Mouse (Mus musculus): Measurements from ENCODE around the gene Troap. TPM values are rescaled to one million over a fixed set of nuclear protein-coding genes. Genes with fewer than 3 reads are reported as not detected.

Gene Troap
- total and polyA plus RNA-seq, 3 experiments, result 25.8 to 70.2 TPM; not detected in 1

DNA sequence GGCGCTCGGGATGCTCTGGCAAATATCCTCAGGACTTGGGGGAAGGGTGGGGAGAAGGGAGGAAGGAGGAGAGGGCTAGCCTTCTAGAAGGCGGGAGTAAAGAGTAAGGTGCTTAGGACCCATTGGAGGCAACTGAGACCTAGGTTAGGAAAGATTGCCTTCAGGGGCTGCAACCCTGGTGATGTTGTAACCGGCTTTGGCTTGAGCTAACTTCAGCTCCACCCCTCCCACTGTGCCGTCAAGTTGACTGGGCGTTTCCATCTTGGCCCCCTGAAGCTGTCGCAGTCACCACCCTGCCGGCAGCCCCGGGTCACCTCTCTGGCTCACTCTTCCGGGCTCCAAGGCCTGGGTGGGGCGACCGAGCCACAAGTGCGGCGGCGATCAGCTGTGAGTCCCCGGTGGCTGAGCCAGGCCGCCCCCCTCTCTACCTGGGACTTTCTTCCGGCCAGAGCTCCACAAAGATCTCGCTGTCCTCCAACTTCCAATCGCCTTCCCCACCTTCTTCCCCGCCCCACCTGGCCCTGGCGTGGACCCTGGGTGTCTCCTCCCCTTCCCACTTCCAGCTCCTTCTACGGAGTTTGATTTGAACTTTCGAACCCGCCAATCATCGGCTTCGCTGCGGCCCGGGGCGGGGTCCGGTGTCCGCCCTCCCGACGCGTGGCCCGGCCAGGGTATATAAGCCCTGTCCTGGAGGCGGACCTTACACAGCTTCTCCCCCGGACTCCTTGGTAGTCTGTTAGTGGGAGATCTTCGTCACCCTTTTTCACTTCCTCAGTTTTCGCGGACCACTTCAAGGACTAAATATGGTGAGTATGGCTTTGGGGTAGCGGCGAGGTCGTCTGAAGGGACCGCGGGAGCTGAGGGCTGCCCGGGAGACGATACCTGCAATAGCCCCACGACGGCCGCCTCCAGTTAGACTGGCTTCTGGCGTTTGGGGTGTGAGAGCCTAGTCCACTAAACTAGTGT, 44.5 kb upstream of the Troap start, which contains the start of gene Tuba1c:
Gene Tuba1c (plus strand): TSS at position 273 of the 966 bp plus-strand sequence.
- peak; percentile 99 for DNase-seq (ENCODE audit: low read depth, low spot score)
- H3K36me3 ChIP-seq (ENCODE audit: control insufficient read depth in 1 of 2, insufficient read depth in 2 of 2, low read length in 2 of 2), result peaks cover 5 to 29% of the 10 kb centered on the region in 2 experiments
- peaks cover 8 to 21% of the 10 kb centered on the region in 2 experiments for H3K4me1 ChIP-seq (ENCODE audit: control insufficient read depth in 1 of 2, insufficient read depth in 2 of 2, low read length in 2 of 2)
- peak within 1 kb of the TSS; percentile 80 for H3K27ac ChIP-seq (ENCODE audit: control insufficient read depth, low read depth, low read length)
- TF ChIP-seq ETS1 (IDR thresholded peaks at IDR 0.05; ENCODE audit: low read depth, low read length) (peak; percentile 93), CTCF (IDR thresholded peaks at IDR 0.05 in 2 of 3, conservative IDR thresholded peaks at IDR 0.05 in 1 of 3; ENCODE audit: control insufficient read depth in 1 of 3, insufficient read depth in 1 of 3, low read depth in 2 of 3, low read length in 3 of 3, poor library complexity in 1 of 3, severe bottlenecking in 1 of 3) (no peak), ZNF384 (IDR thresholded peaks at IDR 0.05; ENCODE audit: low read depth, low read length) (peak; percentile 36; the same call in 1 of the 2 replicates), TCF12 (IDR thresholded peaks at IDR 0.05; ENCODE audit: low read depth, low read length) (0 out of 2 replicates have a peak, but pooled peaks have one; percentile 4), MEF2A (IDR thresholded peaks at IDR 0.05; ENCODE audit: extremely low read depth, insufficient replicate concordance, low read depth, low read length, poor library complexity, severe bottlenecking) (no peak), POLR2AphosphoS5 (IDR thresholded peaks at IDR 0.05; ENCODE audit: borderline replicate concordance, low read depth, low read length) (peak; percentile 97), TBP (IDR thresholded peaks at IDR 0.05; ENCODE audit: low read depth, low read length) (peak; percentile 99), POLR2A (IDR thresholded peaks at IDR 0.05; ENCODE audit: control insufficient read depth in 1 of 2, insufficient read depth in 1 of 2, low read depth in 1 of 2, low read length in 2 of 2, poor library complexity in 1 of 2) (peak; percentile 98 to 100), USF2 (IDR thresholded peaks at IDR 0.05; ENCODE audit: borderline replicate concordance in 1 of 2, insufficient read depth in 1 of 2, low read depth in 1 of 2, low read length in 2 of 2) (no peak), MAZ (IDR thresholded peaks at IDR 0.05; ENCODE audit: low read depth, low read length) (peak; percentile 66; the same call in 1 of the 2 replicates), RCOR1 (IDR thresholded peaks at IDR 0.05; ENCODE audit: low read depth, low read length) (no peak; the same call in 1 of the 2 replicates), ELF1 (IDR thresholded peaks at IDR 0.05; ENCODE audit: low read depth, low read length) (peak; percentile 49), USF1 (IDR thresholded peaks at IDR 0.05; ENCODE audit: low read depth, low read length) (peak; percentile 60), UBTF (IDR thresholded peaks at IDR 0.05; ENCODE audit: borderline replicate concordance, insufficient read depth, low read depth, low read length) (no peak), GATA1 (IDR thresholded peaks at IDR 0.05; ENCODE audit: low read depth, low read length) (no peak), HCFC1 (IDR thresholded peaks at IDR 0.05; ENCODE audit: low read depth, low read length) (peak; percentile 41; the same call in 1 of the 2 replicates), MYC (IDR thresholded peaks at IDR 0.05; ENCODE audit: low read depth, low read length) (peak; percentile 51; the same call in 1 of the 2 replicates), SIN3A (IDR thresholded peaks at IDR 0.05; ENCODE audit: low read length) (peak; percentile 89), MAX (IDR thresholded peaks at IDR 0.05; ENCODE audit: low read length) (peak; percentile 65), CHD1 (IDR thresholded peaks at IDR 0.05; ENCODE audit: low read depth, low read length) (peak; percentile 91), ZMIZ1 (IDR thresholded peaks at IDR 0.05; ENCODE audit: low read depth, low read length) (peak; percentile 100), E2F4 (IDR thresholded peaks at IDR 0.05; ENCODE audit: borderline replicate concordance, low read depth, low read length) (no peak), NELFE (IDR thresholded peaks at IDR 0.05; ENCODE audit: low read depth, low read length) (peak; percentile 100), POLR2AphosphoS2 (IDR thresholded peaks at IDR 0.05; ENCODE audit: low read length) (peak; percentile 100)
- H3K9ac ChIP-seq (ENCODE audit: control insufficient read depth, low read depth, low read length, poor library complexity, severe bottlenecking), result peak within 1 kb of the TSS; percentile 80
- peaks cover 33% of the 10 kb centered on the region for H3K79me2 ChIP-seq (ENCODE audit: control insufficient read depth, insufficient read depth, low read length, poor library complexity)
- H3K4me3 ChIP-seq (ENCODE audit: control insufficient read depth in 1 of 2, insufficient read depth in 1 of 2, low read depth in 2 of 2, low read length in 2 of 2), result peak within 1 kb of the TSS; percentile 76 to 90
- no peaks in the 10 kb centered on the region for H3K9me3 ChIP-seq (replicated peaks; ENCODE audit: insufficient read depth, low read length)
- H3K27me3 ChIP-seq (ENCODE audit: control insufficient read depth in 1 of 2, insufficient read depth in 2 of 2, low read length in 2 of 2), result no peaks in the 10 kb centered on the region

Measured in MEL (cell line).